Mouse (Mus musculus) common myeloid progenitor, adult 5-6 weeks (primary cell): ENCODE results near the gene Pard3b. TPM values are rescaled to one million over a fixed set of nuclear protein-coding genes. Genes with fewer than 3 reads are reported as not detected.
A peak's percentile ranks its signal among the peaks of the same experiment; 100 is the strongest.

Experiments
- ATAC-seq: replicated peaks from 2 replicates; pipeline ENCODE4 v1.8.0; 2016; ENCODE audit warnings: low read depth, mild to moderate bottlenecking, moderate TSS enrichment, inconsistent platforms; ENCODE audit not compliant: poor library complexity, severe bottlenecking
- total RNA-seq: library from RNA; stranded (forward); fragments of 200-1000, 187-1606 nt; gene quantifications from 2 replicates; pipeline ENCODE4 v1.2.3, GENCODE M21; 2017

Gene Pard3b
- total RNA-seq, 1 experiment from 2014 or later: 7.4 TPM

DNA sequence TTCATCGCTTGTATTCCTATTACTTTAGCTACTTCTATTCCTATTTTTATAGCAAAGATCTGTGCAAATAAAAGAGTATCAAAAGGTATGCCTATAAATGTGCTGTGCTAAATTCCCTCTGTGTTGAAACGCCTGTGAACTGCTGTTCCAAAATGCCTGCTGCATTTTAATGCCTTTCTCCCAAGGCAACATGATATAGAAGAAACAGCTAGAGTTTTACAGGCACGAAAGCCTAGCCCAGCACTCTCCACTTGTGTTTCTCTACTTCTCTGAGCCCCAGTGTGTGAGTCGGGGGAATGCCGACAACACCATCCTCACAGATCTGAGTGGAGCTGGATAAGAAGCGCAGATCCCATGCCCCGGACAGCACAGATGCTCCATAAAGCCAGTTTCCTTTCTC is 889.2 kb downstream of the Pard3b start:
- ATAC-seq: no peak

DNA sequence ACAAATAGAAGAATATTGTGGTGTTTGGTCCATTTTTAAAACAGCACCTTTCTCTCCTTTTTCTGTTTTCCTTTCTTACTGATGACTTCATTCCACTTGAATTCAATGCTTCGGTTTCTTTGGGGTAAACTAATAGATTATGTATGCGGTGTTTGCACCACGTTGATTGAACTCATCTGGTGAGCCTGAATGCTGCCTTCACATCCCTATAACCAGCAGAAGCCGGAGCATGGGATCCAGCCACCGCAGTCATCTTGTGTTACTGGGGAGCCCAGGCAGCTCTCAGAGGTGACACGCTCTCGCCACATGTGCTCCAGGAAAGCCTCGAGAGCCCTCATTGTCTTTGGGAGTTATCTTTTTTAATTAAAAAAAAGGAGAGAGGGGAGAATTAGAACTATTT is 891.3 kb downstream of the Pard3b start:
- no peak for ATAC-seq

DNA sequence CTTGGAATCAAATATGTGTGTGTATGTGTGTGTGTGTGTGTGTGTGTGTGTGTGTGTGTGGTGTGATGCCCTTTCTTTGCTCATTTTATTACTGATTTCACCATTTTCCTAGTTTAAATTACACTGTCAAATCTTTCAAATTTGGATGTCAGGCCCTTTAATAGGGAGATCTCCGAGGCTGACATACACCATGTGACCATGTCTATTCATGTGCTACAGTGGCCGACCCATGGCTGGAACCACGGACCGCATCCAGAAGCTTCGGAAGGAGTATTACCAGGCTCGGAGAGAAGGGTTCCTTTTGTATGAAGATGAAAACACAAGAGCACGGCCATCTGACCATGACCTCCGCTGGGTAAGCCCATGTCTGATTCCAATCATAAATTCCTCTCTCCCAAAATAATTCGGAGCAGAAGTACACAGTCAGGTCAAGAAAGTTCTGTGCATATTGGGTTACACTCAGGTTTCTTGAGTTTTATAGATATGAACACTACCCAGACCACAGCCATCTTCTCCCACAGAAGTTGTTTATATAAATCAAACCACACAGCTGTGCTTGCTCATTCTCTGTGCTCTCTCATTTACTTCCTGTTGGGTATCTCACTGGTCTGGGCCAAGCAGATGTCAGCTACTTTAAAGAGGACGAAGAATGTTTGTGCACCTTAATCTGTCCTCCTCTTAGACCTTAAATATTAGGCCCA is 894.0 kb downstream of the Pard3b start:
- 0 out of 2 replicates have a peak, but pooled peaks have one; percentile 18 for ATAC-seq

DNA sequence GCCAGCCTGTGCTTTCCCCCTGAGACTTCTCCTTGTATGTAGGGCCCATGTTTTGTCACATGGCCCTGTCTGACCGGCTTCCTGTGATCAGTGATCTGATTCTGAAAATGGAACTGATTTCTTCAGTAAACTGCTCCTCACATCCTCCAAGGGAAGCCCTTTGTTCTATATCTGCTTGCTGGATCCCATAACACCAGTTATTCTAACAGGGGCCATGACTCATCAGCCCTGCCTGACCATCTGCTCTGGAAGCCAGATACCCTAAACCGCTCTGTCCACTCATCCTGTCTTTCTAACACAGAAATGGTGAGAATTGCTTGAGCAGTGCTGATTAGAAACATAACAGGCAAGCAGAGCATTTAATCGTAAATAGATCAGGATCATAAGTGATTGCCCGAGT is 910.3 kb downstream of the Pard3b start:
- ATAC-seq: no peak

DNA sequence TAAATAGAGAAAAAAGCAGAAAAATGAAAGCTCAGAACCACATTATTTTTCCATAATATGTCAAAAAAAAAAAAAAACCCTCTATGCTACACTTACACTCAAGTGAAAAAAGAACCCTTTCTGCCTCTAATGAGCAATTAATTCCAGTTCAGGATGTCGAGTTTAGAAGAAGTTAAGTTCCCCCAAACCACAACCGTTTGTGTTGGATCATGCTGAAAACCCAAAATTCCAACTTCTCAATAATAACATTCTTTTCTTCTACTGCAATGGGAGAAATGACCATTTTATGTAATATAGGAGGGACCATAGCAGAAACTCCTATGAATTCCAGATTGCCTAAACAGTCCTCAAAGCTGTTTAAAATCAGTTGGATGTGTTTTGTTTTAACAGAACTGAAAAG is 911.9 kb downstream of the Pard3b start:
- ATAC-seq: no peak

DNA sequence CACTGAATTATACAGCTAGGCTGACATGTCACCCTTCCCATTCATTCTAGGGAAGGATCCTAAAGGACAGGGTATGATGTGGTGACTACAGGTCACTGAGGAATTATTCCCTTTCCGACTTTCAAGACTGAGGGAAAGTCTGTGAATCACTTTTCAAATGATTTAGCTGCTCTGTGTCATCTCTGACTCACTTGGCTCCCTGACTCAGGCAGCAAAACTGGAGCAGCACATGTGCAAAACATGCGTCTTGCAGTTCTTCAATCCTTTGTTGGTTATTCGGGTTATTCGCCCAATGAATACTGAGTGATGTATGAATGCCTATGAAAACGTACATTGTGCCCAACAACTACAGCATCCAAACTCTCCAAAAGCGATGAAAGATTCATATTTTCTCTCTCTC is 912.9 kb downstream of the Pard3b start:
- ATAC-seq: no peak

DNA sequence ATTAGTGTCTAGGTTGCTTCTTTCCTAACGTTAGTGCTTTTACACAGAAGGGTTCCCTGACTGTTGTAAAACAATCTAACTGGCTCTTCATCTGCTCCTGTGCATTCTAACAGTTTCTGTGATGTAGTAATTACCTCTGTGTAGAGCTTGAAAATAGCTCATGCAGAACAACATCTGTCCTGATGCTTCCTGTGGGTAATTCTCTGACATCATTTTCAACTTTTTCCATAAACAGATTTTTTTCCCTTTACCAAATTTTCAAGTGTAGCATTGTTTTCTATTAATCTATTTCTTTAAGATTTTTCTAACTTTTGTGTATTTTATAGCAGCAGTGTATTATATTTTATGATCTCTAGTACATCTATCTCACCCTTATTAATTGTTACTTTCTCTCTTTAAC is 917.2 kb downstream of the Pard3b start:
- no peak for ATAC-seq

DNA sequence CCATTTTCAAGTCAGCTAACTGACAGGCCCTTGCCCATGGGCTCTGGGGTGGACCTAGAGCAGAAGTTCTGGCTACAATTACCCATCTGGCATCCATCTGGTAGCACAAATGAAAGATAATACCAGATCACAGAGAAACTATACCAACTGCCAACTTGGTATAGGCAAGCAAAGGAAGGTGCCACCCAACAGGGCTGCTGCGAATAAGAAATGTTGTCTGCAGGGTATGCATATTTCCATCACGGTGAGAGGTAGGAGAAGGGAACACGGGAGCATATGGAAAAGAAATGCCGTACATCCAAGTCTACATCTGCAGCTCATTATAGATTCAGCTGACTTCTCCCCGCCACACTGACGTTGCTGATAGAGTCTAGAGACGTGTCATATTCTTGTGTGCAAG is 924.4 kb downstream of the Pard3b start:
- no peak for ATAC-seq

DNA sequence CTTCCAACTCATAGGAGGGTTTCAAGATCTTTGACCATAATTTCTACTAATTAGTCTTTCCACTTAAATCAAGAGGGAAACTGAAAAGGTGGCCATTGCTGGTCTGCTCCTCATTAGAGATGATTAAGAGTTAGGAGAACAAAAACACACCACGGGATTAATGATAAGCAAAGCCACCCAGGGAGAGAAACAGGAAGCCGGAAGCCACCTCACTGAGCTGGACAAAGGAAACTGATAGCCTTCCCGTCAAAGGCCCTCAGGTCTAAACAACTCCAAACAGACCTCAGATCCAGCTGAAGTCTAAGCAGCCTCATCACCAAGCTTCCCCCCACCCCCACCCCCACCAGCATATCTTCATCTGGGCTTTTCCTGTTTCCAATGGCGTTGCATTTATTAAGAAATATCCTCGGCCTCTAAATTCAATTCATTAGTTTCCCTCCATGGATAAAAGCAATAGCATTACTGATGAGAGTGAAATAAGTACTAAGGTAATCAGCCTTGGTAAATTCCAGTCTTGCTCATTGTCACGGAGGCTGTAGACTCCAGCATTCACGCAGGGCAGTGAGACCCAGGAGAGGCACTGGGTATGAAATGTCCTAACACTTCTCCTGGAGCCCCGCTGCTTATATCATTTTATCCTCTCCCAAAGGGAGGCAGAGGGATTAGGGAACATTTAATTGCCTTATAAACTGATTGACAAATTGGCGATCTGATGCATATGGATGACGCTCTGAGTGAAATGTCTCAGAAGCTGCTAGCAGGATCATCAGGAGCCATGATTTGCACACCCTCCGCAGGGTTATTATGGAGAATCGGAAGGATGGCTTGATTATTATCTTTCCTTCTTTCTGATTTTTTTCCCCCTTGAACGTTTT is 925.9 kb downstream of the Pard3b start:
- ATAC-seq: no peak

DNA sequence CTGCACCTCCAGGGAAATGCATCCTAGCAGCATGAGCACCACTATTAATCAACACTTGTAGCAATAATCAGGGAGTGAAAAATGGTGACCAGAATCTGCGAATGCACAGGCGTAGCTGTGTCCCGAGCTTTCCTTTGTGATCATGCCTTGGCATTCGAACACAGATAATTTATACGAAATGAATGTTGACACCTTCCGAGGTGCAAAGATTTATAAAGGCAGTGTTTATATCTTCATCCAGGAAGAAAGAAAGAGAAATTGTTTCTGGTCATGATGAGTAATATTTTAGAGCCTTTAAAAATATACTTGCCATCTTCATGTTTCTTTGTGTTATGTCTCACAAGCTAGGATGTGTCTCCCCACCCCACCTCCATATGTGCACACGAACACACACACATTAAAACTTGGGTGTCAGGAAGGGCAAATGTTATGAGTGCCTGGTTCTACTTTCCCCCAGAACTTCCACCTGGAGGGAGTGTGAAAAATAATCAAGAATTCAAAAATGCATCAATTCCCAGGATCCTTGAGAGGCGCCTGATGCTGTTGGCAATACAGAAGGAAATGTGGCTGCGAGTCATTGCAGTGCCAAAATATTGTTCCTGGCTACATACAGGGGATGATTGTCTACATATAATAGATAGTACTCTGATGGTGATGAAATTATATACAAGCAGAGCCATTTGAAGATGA is 926.6 kb downstream of the Pard3b start:
- no peak for ATAC-seq

DNA sequence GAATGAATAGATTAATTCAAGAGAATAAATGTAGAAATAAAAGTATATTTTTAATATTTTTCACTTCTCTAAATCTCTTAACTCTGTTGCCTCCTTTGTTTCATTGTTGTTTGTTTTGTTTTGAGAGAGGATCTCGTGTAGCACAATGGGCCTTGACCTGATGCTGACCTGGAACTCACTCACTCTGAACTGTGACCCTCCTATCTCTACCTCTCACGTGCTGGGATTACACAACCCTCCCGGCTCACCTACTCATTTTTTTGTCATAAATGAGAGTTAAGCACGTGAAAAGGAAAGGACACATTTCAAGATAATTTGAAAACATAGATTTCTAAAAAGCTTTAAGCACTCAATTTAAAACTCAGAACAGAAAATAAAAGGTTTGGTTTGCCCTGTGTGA is 928.0 kb downstream of the Pard3b start:
- no peak for ATAC-seq

DNA sequence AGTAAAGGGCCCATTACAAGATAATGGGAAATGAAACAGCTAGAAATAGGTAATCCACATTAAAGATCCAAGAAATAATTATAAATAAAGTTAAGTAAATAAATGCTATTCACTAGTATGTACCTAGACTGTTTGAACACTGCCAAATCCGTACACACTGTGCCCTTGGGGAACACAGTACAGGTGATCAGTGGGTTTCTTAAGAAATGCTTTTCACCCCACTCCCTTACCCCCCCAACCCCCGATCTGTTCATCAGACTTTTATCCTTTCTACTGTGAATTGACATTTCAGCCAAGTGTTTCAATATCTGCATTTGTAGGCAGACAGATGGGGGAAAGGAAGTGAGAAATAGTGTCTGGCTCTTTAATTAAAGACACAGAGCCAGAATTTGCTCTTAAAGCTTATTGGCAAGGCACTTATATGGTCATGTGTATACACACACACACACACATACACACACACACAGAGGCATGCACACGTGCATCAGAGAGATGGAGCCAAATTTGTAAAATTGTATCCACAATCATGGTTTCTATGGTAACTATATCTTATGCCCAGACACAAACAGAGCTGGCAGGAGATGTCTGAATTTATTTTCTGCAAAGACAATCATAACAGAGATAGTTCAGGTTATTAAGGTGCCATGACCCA is 938.4 kb downstream of the Pard3b start:
- ATAC-seq: no peak

DNA sequence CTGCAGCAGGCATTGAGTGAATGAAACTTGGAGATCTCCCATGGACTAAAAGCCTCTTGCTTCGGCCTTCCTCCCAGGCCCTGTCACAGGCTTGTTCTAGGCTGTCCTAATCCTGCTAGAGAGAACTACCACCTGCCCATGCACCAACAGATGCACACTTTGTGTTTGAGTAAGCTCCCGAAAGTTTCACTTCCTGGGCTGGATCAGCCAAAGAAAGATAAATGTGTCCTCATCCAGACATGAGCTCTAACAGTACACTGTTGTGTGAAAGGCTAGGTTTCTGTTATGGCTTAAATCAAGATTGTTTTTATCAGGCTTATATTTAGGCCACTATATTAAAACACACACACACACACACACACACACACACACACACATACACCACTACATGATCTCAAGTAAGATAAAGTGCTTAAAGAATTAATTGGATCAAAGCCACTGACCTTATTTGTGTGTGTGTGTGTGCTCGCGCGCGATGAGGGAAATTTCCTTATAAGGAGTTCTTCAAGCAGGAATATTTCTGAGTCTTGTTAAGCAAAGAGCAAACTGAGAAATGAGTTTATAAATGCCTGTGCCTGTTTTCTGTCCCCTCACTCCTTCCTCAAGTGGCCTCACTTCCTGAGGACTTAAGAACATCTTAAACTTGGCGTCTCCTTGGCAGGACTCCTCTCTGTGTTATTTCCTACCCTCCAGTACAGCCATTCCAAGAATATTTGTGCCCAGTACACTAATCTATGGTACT is 940.6 kb downstream of the Pard3b start:
- no peak for ATAC-seq

DNA sequence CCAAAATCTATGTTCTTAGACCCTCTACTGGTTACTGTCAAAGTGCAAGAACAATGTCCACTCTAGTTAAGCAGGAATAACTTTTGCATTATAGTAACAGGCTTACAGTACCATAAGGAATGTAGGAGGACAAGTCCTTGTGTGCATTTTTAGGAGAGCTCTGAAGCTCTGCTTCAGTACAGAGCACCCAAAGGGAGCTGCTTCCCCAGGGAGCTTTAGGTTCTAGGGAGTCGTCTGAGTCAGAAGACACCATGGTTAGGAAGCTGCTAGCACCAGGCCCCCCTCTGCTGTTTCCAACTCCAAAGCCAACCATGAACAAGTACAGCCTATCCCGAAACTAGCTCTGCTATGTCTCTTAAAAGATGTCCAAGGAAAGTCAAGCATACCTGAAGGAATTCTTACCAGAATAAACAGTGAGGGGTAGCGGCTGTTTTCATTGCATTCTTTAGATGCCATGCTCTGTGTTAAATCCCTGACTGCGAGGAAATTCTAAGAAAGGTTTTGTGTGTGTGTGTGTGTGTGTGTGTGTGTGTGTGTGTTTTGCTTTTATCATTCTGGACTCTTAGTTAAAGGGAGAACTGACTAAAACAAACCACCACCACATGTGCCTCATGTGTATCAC is 941.8 kb downstream of the Pard3b start:
- no peak for ATAC-seq

DNA sequence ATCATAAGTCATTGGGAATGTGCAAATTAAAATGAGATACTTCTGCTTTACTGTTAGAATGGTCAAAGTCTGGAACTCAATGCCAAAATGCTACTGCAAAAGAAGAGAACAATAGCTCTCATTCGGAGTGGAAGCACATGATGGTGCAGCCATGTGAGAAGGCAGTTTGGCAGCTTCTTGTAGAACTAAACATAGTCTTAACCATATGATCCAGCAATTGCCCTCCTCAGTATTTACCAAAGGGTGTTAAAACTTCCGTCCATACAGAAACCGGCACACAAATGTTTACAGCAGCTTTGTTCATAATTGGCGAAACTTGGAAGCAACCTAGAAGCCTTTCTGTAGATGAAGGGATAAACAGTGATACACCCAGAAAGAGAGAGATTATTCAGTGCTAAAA is 943.9 kb downstream of the Pard3b start:
- no peak for ATAC-seq

DNA sequence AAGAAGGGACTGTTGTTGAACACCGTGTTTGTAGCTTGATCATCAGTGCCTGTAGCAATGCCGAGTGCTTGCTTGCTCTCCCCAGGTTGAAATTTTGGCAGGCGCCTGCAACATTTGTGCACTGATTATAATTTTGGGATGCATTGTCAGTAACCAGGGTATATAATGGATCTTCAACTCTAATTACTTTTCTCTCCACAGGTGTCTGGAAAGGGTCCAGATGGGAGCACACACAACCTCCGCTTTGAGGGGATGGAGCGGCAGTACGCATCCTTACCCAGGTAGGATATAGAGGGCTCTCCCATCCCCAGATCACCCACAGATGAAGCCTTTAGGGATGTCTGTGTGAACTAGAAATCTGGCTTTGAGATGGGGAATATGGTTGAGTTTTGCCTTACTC is 948.9 kb downstream of the Pard3b start:
- ATAC-seq: no peak

DNA sequence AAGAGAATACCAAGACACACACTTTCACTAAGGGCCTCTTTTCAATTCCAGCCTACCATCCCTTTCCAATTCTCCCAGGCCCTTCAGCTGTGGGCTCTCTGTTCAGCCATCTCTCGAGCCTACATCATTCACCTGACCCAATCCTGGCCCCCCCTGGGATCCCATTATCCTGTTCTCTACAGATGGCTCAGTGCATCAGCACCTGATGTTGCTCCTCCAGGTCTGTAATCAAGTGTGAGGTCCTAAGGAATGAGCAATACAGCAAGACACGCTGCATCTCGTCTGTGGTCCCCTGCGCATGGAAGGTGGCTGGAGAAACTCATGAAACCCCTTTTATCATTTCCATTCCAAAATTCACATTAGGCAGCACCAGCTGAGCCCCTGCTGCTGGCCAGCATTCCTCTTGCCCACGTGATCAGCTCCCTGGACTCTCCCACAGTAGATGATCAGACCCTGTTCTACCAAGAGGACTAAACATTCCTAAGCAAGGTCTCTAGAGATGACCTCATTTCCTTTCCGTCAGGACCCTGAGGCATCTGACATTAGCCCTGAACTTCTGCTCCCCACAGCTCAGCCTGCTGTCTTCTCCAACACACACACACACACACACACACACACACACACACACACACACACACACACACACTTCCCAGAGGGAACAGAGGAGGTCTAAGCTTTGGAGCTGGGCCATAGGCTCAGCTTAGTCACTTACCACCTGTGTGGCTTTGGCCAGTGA is 952.8 kb downstream of the Pard3b start:
- no peak for ATAC-seq

DNA sequence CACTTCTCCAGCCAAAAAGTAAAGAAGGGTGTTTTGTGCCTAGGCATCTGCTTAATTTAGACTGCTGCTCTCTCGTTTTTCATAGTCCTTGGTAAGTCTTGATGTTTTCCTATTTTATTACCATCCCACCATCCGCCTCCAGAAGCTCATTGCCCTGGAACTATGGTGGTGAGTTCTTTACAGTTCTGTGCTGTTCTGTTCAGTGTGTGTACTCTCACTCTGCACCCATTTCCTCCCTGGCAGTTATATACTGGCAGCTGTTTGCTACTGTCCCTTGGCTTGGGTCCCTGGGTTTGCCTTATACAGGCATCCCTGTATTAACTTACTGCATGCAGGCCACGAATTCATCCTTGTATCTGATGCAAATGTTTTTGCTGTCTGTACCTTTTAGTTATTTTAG is 956.8 kb downstream of the Pard3b start:
- no peak for ATAC-seq
